Mouse (Mus musculus) liver, embryonic 14.5 days (tissue): ENCODE data around the gene Ppp1r15a. TPM values are rescaled to one million over a fixed set of nuclear protein-coding genes. Genes with fewer than 3 reads are reported as not detected.
A peak's percentile ranks its signal among the peaks of the same experiment; 100 is the strongest.

Experiments
- ATAC-seq: fragments of 200-750 bp; cut with Nextera tagmentation; 2 replicates; pipeline ENCODE4 v1.8.0; 2017; ENCODE audit warnings: moderate number of reproducible peaks, mild to moderate bottlenecking, moderate library complexity; ENCODE audit not compliant: insufficient read depth
- DNase-seq, 3 experiments: peaks; one replicate each; pipeline ENCODE4 v3.0.0-alpha.2; 2012 to 2013; ENCODE audit warnings: low read depth in 3 of 3, low spot score in 3 of 3
- H3K27ac ChIP-seq: fragments of 300-500 bp; sonication (generic); 2 replicates; pipeline ENCODE4 v1.5.1; 2014; ENCODE audit warnings: moderate library complexity, mild to moderate bottlenecking, control low read depth, inconsistent platforms
- H3K27me3 ChIP-seq: fragments of 300-500 bp; sonication (generic); 2 replicates; pipeline ENCODE4 v1.6.1; 2014; ENCODE audit warnings: mild to moderate bottlenecking, low read length, moderate library complexity; ENCODE audit not compliant: control insufficient read depth, insufficient read depth
- H3K36me3 ChIP-seq: fragments of 300-500 bp; sonication (generic); replicated peaks from 2 replicates; pipeline ENCODE4 v1.6.1; 2014; ENCODE audit warnings: low read depth; ENCODE audit not compliant: control insufficient read depth, insufficient read depth
- H3K4me1 ChIP-seq, 2 experiments: fragments of 200-500 bp in 1 of 2; fragments of 300-500 bp in 1 of 2; sonication (generic) in 1 of 2; replicated peaks; 2 replicates each; pipeline ENCODE4 v1.6.1; 2012 to 2014; ENCODE audit warnings: antibody characterized with exemption in 1 of 2, inconsistent platforms in 1 of 2, low read length in 1 of 2; ENCODE audit not compliant: control insufficient read depth in 2 of 2, insufficient read depth in 2 of 2
- H3K4me2 ChIP-seq: fragments of 300-500 bp; sonication (generic); 2 replicates; pipeline ENCODE4 v1.6.1; 2014; ENCODE audit warnings: low read depth, mild to moderate bottlenecking, control low read depth, moderate library complexity
- H3K4me3 ChIP-seq, 2 experiments: fragments of 200-500 bp in 1 of 2; fragments of 300-500 bp in 1 of 2; sonication (generic) in 1 of 2; 2 replicates each; pipeline ENCODE4 v1.5.1; 2012 to 2014; ENCODE audit warnings: low read depth in 2 of 2, low read length in 2 of 2, mild to moderate bottlenecking in 2 of 2, control low read depth in 1 of 2, inconsistent platforms in 1 of 2, moderate library complexity in 1 of 2; ENCODE audit not compliant: insufficient read depth in 1 of 2
- H3K9ac ChIP-seq: fragments of 300-500 bp; sonication (generic); replicated peaks from 2 replicates; pipeline ENCODE4 v1.6.1; 2014; ENCODE audit warnings: mild to moderate bottlenecking, control low read depth, moderate library complexity
- H3K9me3 ChIP-seq: fragments of 300-500 bp; sonication (generic); 2 replicates; pipeline ENCODE4 v1.6.1; 2016; ENCODE audit warnings: low read length, mixed read lengths; ENCODE audit not compliant: control insufficient read depth
- CTCF ChIP-seq: IDR thresholded peaks from 2 replicates; pipeline ENCODE4 v1.5.1; 2016; ENCODE audit warnings: antibody characterized with exemption, low read depth, control low read depth
- EP300 ChIP-seq: IDR thresholded peaks from 2 replicates; pipeline ENCODE4 v1.6.1; 2016; ENCODE audit warnings: antibody characterized with exemption, low read depth
- WGBS: fragments of 180-500 bp; shearing (Covaris S2); extraction: QIAGEN DNeasy Blood & Tissue Kit; methylation state at CpG from one replicate; pipeline ENCODE4 v1.1.7; 2014; ENCODE audit not compliant: insufficient replicate concordance; 5-methylcytosine and 5-hydroxymethylcytosine counted together
- polyA plus RNA-seq, 2 experiments: library from polyadenylated mRNA; depleted of rRNA in 1 of 2; stranded (reverse) in 1 of 2; unstranded in 1 of 2; fragments of >200 nt; fragmentation: Nextera tagmentation in 1 of 2; extraction: Ambion mirVana in 1 of 2; gene quantifications; 2 replicates each; pipeline versions ENCODE4 v1.2.1 to v1.2.3; 2012 to 2014

Ppp1r15a gene
- polyA plus RNA-seq, 2 experiments, result 140 to 165 TPM

- no peaks in the 10 kb centered on the region for H3K9me3 ChIP-seq
- H3K9ac ChIP-seq, result peak overlapping the region; percentile 99
- WGBS, result 53% methylated on average over 16 of the region's 16 CpGs
- peaks cover 42% of the 10 kb centered on the region for H3K36me3 ChIP-seq
- H3K4me1 ChIP-seq, result peaks cover 10 to 14% of the 10 kb centered on the region in 2 experiments
- H3K27ac ChIP-seq, result peak overlapping the region; percentile 90
- peak overlapping the region; percentile 76 to 88 for H3K4me3 ChIP-seq
- no peak for ATAC-seq
- no peak for DNase-seq
- H3K4me2 ChIP-seq, result peak overlapping the region; percentile 88
- no peaks in the 10 kb centered on the region for H3K27me3 ChIP-seq
- TF ChIP-seq CTCF (no peak), EP300 (no peak)
Observed at GRCm38 (mm10) chr7:45522194-45522752, 3.8 kb downstream of the Ppp1r15a start.

- Histone ChIP-seq H3K4me1 (peaks cover 10 to 14% of the 10 kb centered on the region in 2 experiments), H3K36me3 (peaks cover 42% of the 10 kb centered on the region), H3K9ac (peak overlapping the region; percentile 99), H3K4me2 (peak overlapping the region; percentile 88), H3K27me3 (no peaks in the 10 kb centered on the region), H3K9me3 (no peaks in the 10 kb centered on the region), H3K4me3 (peak overlapping the region; percentile 76 to 88), H3K27ac (peak overlapping the region; percentile 90)
- ATAC-seq, result no peak
- TF ChIP-seq EP300, result no peak
- peak; percentile 28; the same call in 1 of the 2 replicates for TF ChIP-seq CTCF
- DNase-seq, result peak; percentile 72 to 78 (median 72)
- under 1% methylated on average over 28 of the region's 28 CpGs for WGBS
Observed at GRCm38 (mm10) chr7:45521728-45522184, 4.3 kb downstream of the Ppp1r15a start.

GRCm38 (mm10) chr7:45520605-45521004 lies 5.5 kb downstream of the Ppp1r15a start:
- Histone ChIP-seq H3K27me3 (no peaks in the 10 kb centered on the region), H3K36me3 (peaks cover 42% of the 10 kb centered on the region), H3K4me2 (peak overlapping the region; percentile 88), H3K4me1 (peaks cover 17 to 19% of the 10 kb centered on the region in 2 experiments), H3K9me3 (no peaks in the 10 kb centered on the region), H3K9ac (no peak overlapping the region), H3K27ac (no peak overlapping the region), H3K4me3 (peak overlapping the region in 1 of 2 experiments; percentile 76; a peak in 1 of 4 replicates)
- DNase-seq, result no peak
- TF ChIP-seq EP300, result no peak
- TF ChIP-seq CTCF, result no peak
- WGBS, result 91% methylated on average over 7 of the region's 7 CpGs
- no peak for ATAC-seq

- no peak overlapping the region for H3K9ac ChIP-seq
- peaks cover 26 to 28% of the 10 kb centered on the region in 2 experiments for H3K4me1 ChIP-seq
- peak overlapping the region; percentile 27 for H3K4me2 ChIP-seq
- H3K4me3 ChIP-seq, result no peak overlapping the region
- ATAC-seq, result peak; percentile 11; the same call in 1 of the 2 replicates
- H3K36me3 ChIP-seq, result peaks cover 34% of the 10 kb centered on the region
- H3K9me3 ChIP-seq, result no peaks in the 10 kb centered on the region
- DNase-seq, result peak in 1 of 3 experiments; percentile 46
- WGBS, result 60% methylated on average over 8 of the region's 8 CpGs
- H3K27me3 ChIP-seq, result no peaks in the 10 kb centered on the region
- peak overlapping the region; percentile 44; the same call in 1 of the 2 replicates for H3K27ac ChIP-seq
- TF ChIP-seq EP300 (no peak), CTCF (no peak)
Observed at GRCm38 (mm10) chr7:45519345-45520120, 6.5 kb downstream of the Ppp1r15a start.

- H3K27ac ChIP-seq, result no peak overlapping the region
- H3K9me3 ChIP-seq, result no peaks in the 10 kb centered on the region
- no peak overlapping the region for H3K9ac ChIP-seq
- DNase-seq (no peak), ATAC-seq (no peak)
- WGBS, result 83% methylated on average over 16 of the region's 16 CpGs
- no peak overlapping the region for H3K4me2 ChIP-seq
- H3K27me3 ChIP-seq, result no peaks in the 10 kb centered on the region
- peaks cover 26 to 28% of the 10 kb centered on the region in 2 experiments for H3K4me1 ChIP-seq
- TF ChIP-seq EP300 (no peak), CTCF (no peak)
- no peak overlapping the region for H3K4me3 ChIP-seq
- H3K36me3 ChIP-seq, result peaks cover 26% of the 10 kb centered on the region
Observed at GRCm38 (mm10) chr7:45518618-45519017, 7.5 kb downstream of the Ppp1r15a start.
